ENCODE assay signal across 18 mouse cellular contexts in genomic region chr9:63804847-63805246, GRCm38 (mm10). TPM values are rescaled to one million over a fixed set of nuclear protein-coding genes. Genes with fewer than 3 reads are reported as not detected.
DNase-seq lines count a peak whose midpoint lies in the region; ATAC-seq and TF ChIP-seq lines count a peak whose summit lies in the region.
"Had no signal": no experiment of that assay in that cellular context is flagged by ENCODE, and none has a peak within 500 bp of the region (broad histone marks: within the 10 kb centered on the region; RNA-seq: fewer than 3 reads in every experiment).

No protein-coding gene starts in this region.

- no peaks in the 10 kb centered on the region for H3K79me2 ChIP-seq in C2C12 (ENCODE audit: control insufficient read depth, insufficient read depth)

- no peak for ATAC-seq in hindbrain, embryonic 11.5 days (ENCODE audit: low FRiP score)
- ATAC-seq in hindbrain, embryonic 12.5 days (ENCODE audit: low FRiP score) = no peak
- ATAC-seq in limb, embryonic 12.5 days (ENCODE audit: insufficient number of reproducible peaks, insufficient read depth, low FRiP score, low TSS enrichment, low read depth) = no peak
- ATAC-seq: CD4-positive, CD25-positive, alpha-beta regulatory T cell, adult 4 months; inflammation-experienced regulatory T-cells, adult 6 months; liver, embryonic 12.5 days; lung, postnatal 0 days had no signal

- H3K4me1 ChIP-seq in hindbrain, embryonic 11.5 days (replicated peaks; ENCODE audit: control insufficient read depth, insufficient read depth, low read length) = 0 out of 2 replicates have a peak, but pooled peaks cover 5% of the 10 kb centered on the region
- H3K4me1 ChIP-seq in hindbrain, embryonic 12.5 days = peaks cover 17% of the 10 kb centered on the region
- H3K4me1 ChIP-seq in limb, embryonic 12.5 days (replicated peaks) = peaks cover 20% of the 10 kb centered on the region
- H3K4me1 ChIP-seq: liver, embryonic 12.5 days had no signal

- no peak overlapping the region for H3K27ac ChIP-seq in hindbrain, embryonic 11.5 days (ENCODE audit: low read depth, low read length)
- no peak overlapping the region for H3K27ac ChIP-seq in hindbrain, embryonic 12.5 days
- H3K27ac ChIP-seq in limb, embryonic 12.5 days = 0 out of 2 replicates have a peak overlapping the region, but pooled peaks have one; percentile 12
- H3K27ac ChIP-seq: layer of hippocampus, adult 2 months; liver, embryonic 12.5 days; midbrain, embryonic 12.5 days had no signal

- H3K27me3 ChIP-seq in hindbrain, embryonic 11.5 days (ENCODE audit: control insufficient read depth, insufficient read depth, low read length) = no peaks in the 10 kb centered on the region
- peaks cover 6% of the 10 kb centered on the region; the same call in 1 of the 2 replicates for H3K27me3 ChIP-seq in hindbrain, embryonic 12.5 days
- H3K27me3 ChIP-seq in C2C12 (ENCODE audit: control insufficient read depth, insufficient read depth, insufficient read length) = no peaks in the 10 kb centered on the region
- H3K27me3 ChIP-seq in limb, embryonic 12.5 days = no peaks in the 10 kb centered on the region
- H3K27me3 ChIP-seq: liver, embryonic 12.5 days had no signal

- no peak overlapping the region for H3K4me3 ChIP-seq in hindbrain, embryonic 11.5 days (ENCODE audit: low read depth, low read length)
- no peak overlapping the region for H3K4me3 ChIP-seq in hindbrain, embryonic 12.5 days
- H3K4me3 ChIP-seq in C2C12 (ENCODE audit: insufficient read depth, poor library complexity, severe bottlenecking) = no peak overlapping the region
- no peak overlapping the region for H3K4me3 ChIP-seq in limb, embryonic 12.5 days (replicated peaks)
- H3K4me3 ChIP-seq: erythroblast, embryonic 14.5 days; layer of hippocampus, adult 2 months; liver, embryonic 12.5 days; midbrain, embryonic 12.5 days had no signal

- no peaks in the 10 kb centered on the region for H3K9me3 ChIP-seq in hindbrain, embryonic 11.5 days (ENCODE audit: control insufficient read depth, low read length)
- H3K9me3 ChIP-seq in hindbrain, embryonic 12.5 days (replicated peaks) = no peaks in the 10 kb centered on the region
- H3K9me3 ChIP-seq in limb, embryonic 12.5 days = no peaks in the 10 kb centered on the region
- H3K9me3 ChIP-seq: liver, embryonic 12.5 days; midbrain, embryonic 12.5 days had no signal

- TF ChIP-seq CTCF in C2C12 (IDR thresholded peaks at IDR 0.05; ENCODE audit: control insufficient read depth, insufficient read depth, insufficient read length) = no peak

- no peak overlapping the region for H3K9ac ChIP-seq in hindbrain, embryonic 11.5 days (ENCODE audit: low read depth, low read length)
- H3K9ac ChIP-seq in hindbrain, embryonic 12.5 days = no peak overlapping the region
- no peak overlapping the region for H3K9ac ChIP-seq in limb, embryonic 12.5 days (replicated peaks)
- H3K9ac ChIP-seq: liver, embryonic 12.5 days; midbrain, embryonic 12.5 days had no signal

- DNase-seq in hindbrain, embryonic 11.5 days (ENCODE audit: low spot score) = peak; percentile 30
- peak; percentile 49 for DNase-seq in MN1 (ENCODE audit: low spot score)
- no peak for DNase-seq in yolk sac, embryonic 10.5 days (ENCODE audit: low spot score)
- DNase-seq in right cerebral cortex, adult 2 months (ENCODE audit: low spot score in 2 of 2) = no peak
- DNase-seq: adrenal gland, adult 8-10 months; cerebellum, postnatal 36 days; heart, adult 18-20 months; thymus, adult 18-20 months had no signal

- H3ac ChIP-seq in C2C12 (ENCODE audit: control insufficient read depth, insufficient read length, low read depth) = no peak overlapping the region

- H3K79me3 ChIP-seq in C2C12 (ENCODE audit: low read depth) = no peaks in the 10 kb centered on the region

- 51% methylated on average over 3 of the region's 3 CpGs for WGBS in hindbrain, embryonic 11.5 days
- WGBS in hindbrain, embryonic 12.5 days = 49% methylated on average over 3 of the region's 3 CpGs
- WGBS in limb, embryonic 12.5 days = 48% methylated on average over 3 of the region's 3 CpGs

- H3K4me2 ChIP-seq in hindbrain, embryonic 11.5 days (replicated peaks; ENCODE audit: low read depth, low read length) = no peak overlapping the region
- no peak overlapping the region for H3K4me2 ChIP-seq in hindbrain, embryonic 12.5 days (replicated peaks)
- no peak overlapping the region for H3K4me2 ChIP-seq in limb, embryonic 12.5 days
- H3K4me2 ChIP-seq: liver, embryonic 12.5 days; midbrain, embryonic 12.5 days had no signal

- H3K36me3 ChIP-seq in hindbrain, embryonic 11.5 days (ENCODE audit: control insufficient read depth, insufficient read depth, low read length) = no peaks in the 10 kb centered on the region
- H3K36me3 ChIP-seq in hindbrain, embryonic 12.5 days = no peaks in the 10 kb centered on the region
- H3K36me3 ChIP-seq in C2C12 (ENCODE audit: control insufficient read depth, insufficient read depth) = no peaks in the 10 kb centered on the region
- no peaks in the 10 kb centered on the region for H3K36me3 ChIP-seq in limb, embryonic 12.5 days
- H3K36me3 ChIP-seq: liver, embryonic 12.5 days; midbrain, embryonic 12.5 days had no signal

TF ChIP-seq in C2C12, 6 proteins besides CTCF, POLR2A, EP300 and RAD21:
- TF ChIP-seq USF1 (IDR thresholded peaks at IDR 0.05; ENCODE audit: low read depth) (peak; percentile 79), CEBPB (IDR thresholded peaks at IDR 0.05; ENCODE audit: low read depth) (no peak), FOSL1 (IDR thresholded peaks at IDR 0.05; ENCODE audit: insufficient read depth, low read length, poor library complexity, severe bottlenecking) (no peak)
TF ChIP-seq in C2C12: peak in this region for 1.

RNA-seq across cellular contexts. Expression of gene Smad3, which starts 47.1 kb away (rescaled TPM):
- polyA plus RNA-seq in hindbrain, embryonic 11.5 days (2014; fragmentation: Nextera tagmentation; extraction: Ambion mirVana) = 13.9 and 16.0 TPM in 2 replicates
- polyA plus RNA-seq in hindbrain, embryonic 12.5 days (2016; fragmentation: Nextera tagmentation; extraction: Ambion mirVana) = 24.1 and 25.4 TPM in 2 replicates
- polyA plus RNA-seq in C2C12 (2012; fragmentation: generic; extraction: Trizol) = 6.3 TPM
- 39.9 and 43.4 TPM in 2 replicates for polyA plus RNA-seq in limb, embryonic 12.5 days (2016; fragmentation: Nextera tagmentation; extraction: Ambion mirVana)

Comparison
In these comparisons a context has a peak if more than half of its experiments do, and no peak if none do; other contexts are left out.
1. DNase-seq: peak in hindbrain, embryonic 11.5 days (single experiment) and MN1 (single experiment); none in yolk sac, embryonic 10.5 days (single experiment) and right cerebral cortex, adult 2 months (0 of 2).